Mouse (Mus musculus): ENCODE measurements around the gene Nf2. TPM values are rescaled to one million over a fixed set of nuclear protein-coding genes. Genes with fewer than 3 reads are reported as not detected.

Gene Nf2
- polyA plus RNA-seq (2014; fragmentation: Nextera tagmentation; extraction: Ambion mirVana): 37.4 and 40.1 TPM in 2 replicates

DNA sequence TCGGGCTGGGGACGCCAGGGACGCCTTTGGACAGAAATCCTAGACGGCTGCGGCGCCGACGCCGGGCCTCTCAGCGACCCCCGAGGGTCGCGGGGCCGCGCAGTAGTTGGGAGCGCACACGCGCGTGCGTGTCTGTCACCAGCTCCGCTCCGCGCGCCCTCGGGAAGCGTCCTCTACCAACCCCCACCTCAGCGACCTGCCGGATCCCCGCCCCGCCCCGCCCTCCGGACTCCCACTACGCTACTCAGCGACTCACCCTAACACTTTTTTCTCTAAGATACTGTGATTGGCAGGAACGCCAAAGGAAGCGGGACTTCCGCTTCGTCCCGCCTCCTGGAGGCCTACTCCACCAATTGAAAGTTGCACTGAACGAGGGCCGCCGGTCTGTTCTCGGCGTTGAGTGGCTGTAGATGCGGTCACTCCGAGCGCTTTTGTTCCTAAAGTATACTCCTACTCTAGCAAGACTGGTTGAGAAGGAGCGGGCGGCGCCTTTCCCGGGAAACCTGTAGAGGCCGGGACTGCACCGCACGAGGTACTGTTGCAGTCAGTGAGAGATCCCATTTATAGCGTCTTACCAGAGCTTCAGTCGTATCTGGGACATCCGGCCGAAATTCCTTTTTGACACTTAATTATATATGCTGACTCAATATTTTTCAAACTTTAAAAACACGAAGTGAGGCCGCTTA is at the start of gene Nf2:
TSS of gene Nf2 (minus strand) at position 279 of the 686 bp plus-strand sequence.
- no peaks in the 10 kb centered on the region for H3K27me3 ChIP-seq (replicated peaks; ENCODE audit: control insufficient read depth, insufficient read depth, low read length)
- peak within 1 kb of the TSS; percentile 84 for H3K27ac ChIP-seq (ENCODE audit: low read depth, low read length)
- 1% methylated on average over 60 of the region's 60 CpGs for WGBS
- DNase-seq (ENCODE audit: low spot score) (peak; percentile 92), ATAC-seq (replicated peaks; ENCODE audit: low FRiP score) (peak; percentile 99)
- H3K4me2 ChIP-seq: peak within 1 kb of the TSS; percentile 83
- peaks cover 11% of the 10 kb centered on the region; the same call in 1 of the 2 replicates for H3K4me1 ChIP-seq (replicated peaks; ENCODE audit: control insufficient read depth, insufficient read depth, low read length)
- H3K4me3 ChIP-seq (ENCODE audit: low read depth, low read length): peak within 1 kb of the TSS; percentile 78
- H3K9ac ChIP-seq (ENCODE audit: low read depth, low read length): peak within 1 kb of the TSS; percentile 85
- no peaks in the 10 kb centered on the region for H3K36me3 ChIP-seq (ENCODE audit: control insufficient read depth, insufficient read depth, low read length)
- no peaks in the 10 kb centered on the region for H3K9me3 ChIP-seq (ENCODE audit: control insufficient read depth, low read length)

DNA sequence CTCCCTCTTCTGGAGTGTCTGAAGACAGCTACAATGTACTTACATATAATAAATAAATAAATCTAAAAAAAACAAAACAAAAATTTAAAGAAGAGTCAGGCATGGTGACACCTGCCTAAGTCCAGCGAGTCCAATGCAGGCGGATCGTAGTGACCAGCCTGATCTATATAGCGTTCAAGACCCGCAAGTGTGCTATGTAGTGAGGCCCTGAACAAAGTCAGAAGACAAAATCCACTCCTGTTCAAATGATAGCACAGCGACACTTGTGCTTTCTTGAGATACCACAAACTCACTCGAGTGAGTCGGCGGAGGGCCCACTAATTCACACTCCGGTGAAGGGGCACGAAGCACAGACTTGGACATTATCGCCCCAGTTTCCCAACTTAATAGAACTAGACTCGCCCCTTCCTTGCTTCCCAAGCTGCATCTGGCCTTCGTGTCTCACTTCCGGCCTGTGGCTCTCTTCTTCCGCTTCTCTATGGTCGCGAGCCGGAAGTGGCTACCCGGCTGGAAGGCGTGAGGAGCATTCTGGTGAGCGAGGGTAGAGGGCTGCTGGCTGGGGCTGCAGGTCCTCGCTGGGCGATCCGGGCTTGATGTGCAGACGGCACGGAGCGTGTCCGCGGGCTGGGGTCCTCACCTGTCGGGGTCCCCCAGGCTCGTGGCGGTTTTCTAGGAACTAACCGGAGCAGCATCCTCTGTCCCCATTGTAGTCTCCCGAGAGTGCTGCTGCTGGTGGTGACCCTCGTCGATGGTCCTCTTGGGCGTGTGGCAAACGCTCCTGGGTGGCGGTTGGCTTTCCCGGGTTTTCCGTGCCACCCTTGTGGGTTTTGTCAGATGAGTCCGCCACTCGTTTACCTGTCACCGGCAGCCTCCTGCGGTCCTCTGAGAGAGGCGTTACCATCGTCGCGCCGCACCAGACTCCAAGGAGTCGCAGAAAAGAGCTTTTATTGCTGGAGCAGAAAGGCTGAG is 45.8 kb upstream of the Nf2 start, which contains the start of gene Thoc5:
TSS of gene Thoc5 (plus strand) at position 473 of the 969 bp plus-strand sequence.
- peak within 1 kb of the TSS; percentile 81; the same call in 1 of the 2 replicates for H3K27ac ChIP-seq (ENCODE audit: low read depth, low read length)
- peak within 1 kb of the TSS; percentile 92 for H3K4me3 ChIP-seq (ENCODE audit: low read depth, low read length)
- ATAC-seq (replicated peaks; ENCODE audit: low FRiP score) (peak; percentile 92), DNase-seq (ENCODE audit: low spot score) (peak; percentile 83)
- H3K9me3 ChIP-seq (ENCODE audit: control insufficient read depth, low read length): no peaks in the 10 kb centered on the region
- H3K27me3 ChIP-seq (replicated peaks; ENCODE audit: control insufficient read depth, insufficient read depth, low read length): no peaks in the 10 kb centered on the region
- H3K36me3 ChIP-seq (ENCODE audit: control insufficient read depth, insufficient read depth, low read length): peaks cover 4% of the 10 kb centered on the region; the same call in 1 of the 2 replicates
- peaks cover 5% of the 10 kb centered on the region for H3K4me1 ChIP-seq (replicated peaks; ENCODE audit: control insufficient read depth, insufficient read depth, low read length)
- WGBS: 2% methylated on average over 52 of the region's 52 CpGs
- peak within 1 kb of the TSS; percentile 83 for H3K9ac ChIP-seq (ENCODE audit: low read depth, low read length)
- H3K4me2 ChIP-seq: peak within 1 kb of the TSS; percentile 77

- no peak for ATAC-seq (replicated peaks; ENCODE audit: low FRiP score)
Observed at GRCm38 (mm10) chr11:4886987-4887386, 37.7 kb upstream of the Nf2 start.

DNA sequence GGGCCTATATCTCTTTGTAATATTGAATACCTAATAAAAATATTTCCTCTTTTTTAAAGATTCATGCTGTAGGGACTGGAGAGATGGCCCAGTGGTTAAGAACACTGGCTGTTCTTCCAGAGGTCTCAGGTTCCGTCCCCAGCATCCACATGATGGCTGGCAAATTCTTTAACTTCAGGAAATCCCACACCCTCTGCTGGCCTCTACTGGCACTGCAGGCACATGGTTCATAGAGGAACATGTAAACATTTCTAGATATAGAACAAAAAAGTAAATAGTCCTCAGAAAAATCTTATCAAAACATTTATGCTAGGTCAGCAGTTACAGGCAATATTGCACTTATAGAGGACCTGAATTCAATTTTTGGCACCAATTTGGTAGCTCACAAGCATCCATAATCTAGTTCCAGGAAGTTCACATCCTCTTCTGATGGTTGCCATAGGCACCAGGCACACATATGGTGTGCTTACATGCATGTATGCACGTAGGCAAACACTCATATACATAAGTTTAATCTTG is 36.1 kb upstream of the Nf2 start:
- WGBS: 56% methylated on average over 2 of the region's 2 CpGs
- Histone ChIP-seq H3K4me2 (no peak overlapping the region), H3K36me3 (ENCODE audit: control insufficient read depth, insufficient read depth, low read length) (peaks cover 10% of the 10 kb centered on the region; the same call in 1 of the 2 replicates), H3K9me3 (ENCODE audit: control insufficient read depth, low read length) (no peaks in the 10 kb centered on the region), H3K4me3 (ENCODE audit: low read depth, low read length) (no peak overlapping the region), H3K27me3 (replicated peaks; ENCODE audit: control insufficient read depth, insufficient read depth, low read length) (no peaks in the 10 kb centered on the region), H3K27ac (ENCODE audit: low read depth, low read length) (no peak overlapping the region), H3K4me1 (replicated peaks; ENCODE audit: control insufficient read depth, insufficient read depth, low read length) (peaks cover 10% of the 10 kb centered on the region), H3K9ac (ENCODE audit: low read depth, low read length) (no peak overlapping the region)
- ATAC-seq (replicated peaks; ENCODE audit: low FRiP score) (no peak), DNase-seq (ENCODE audit: low spot score) (no peak)

More at GRCm38 (mm10) chr11:4886987-4887386, 37.7 kb upstream of the Nf2 start:
- no peaks in the 10 kb centered on the region for H3K27me3 ChIP-seq (replicated peaks; ENCODE audit: control insufficient read depth, insufficient read depth, low read length)
- DNase-seq (ENCODE audit: low spot score): no peak
- WGBS: 90% methylated on average over 3 of the region's 3 CpGs
- H3K4me2 ChIP-seq: no peak overlapping the region
- H3K27ac ChIP-seq (ENCODE audit: low read depth, low read length): no peak overlapping the region
- H3K36me3 ChIP-seq (ENCODE audit: control insufficient read depth, insufficient read depth, low read length): peaks cover 10% of the 10 kb centered on the region; the same call in 1 of the 2 replicates
- no peaks in the 10 kb centered on the region for H3K9me3 ChIP-seq (ENCODE audit: control insufficient read depth, low read length)
- H3K4me3 ChIP-seq (ENCODE audit: low read depth, low read length): no peak overlapping the region
- H3K4me1 ChIP-seq (replicated peaks; ENCODE audit: control insufficient read depth, insufficient read depth, low read length): peaks cover 4% of the 10 kb centered on the region; the same call in 1 of the 2 replicates
- H3K9ac ChIP-seq (ENCODE audit: low read depth, low read length): no peak overlapping the region

DNA sequence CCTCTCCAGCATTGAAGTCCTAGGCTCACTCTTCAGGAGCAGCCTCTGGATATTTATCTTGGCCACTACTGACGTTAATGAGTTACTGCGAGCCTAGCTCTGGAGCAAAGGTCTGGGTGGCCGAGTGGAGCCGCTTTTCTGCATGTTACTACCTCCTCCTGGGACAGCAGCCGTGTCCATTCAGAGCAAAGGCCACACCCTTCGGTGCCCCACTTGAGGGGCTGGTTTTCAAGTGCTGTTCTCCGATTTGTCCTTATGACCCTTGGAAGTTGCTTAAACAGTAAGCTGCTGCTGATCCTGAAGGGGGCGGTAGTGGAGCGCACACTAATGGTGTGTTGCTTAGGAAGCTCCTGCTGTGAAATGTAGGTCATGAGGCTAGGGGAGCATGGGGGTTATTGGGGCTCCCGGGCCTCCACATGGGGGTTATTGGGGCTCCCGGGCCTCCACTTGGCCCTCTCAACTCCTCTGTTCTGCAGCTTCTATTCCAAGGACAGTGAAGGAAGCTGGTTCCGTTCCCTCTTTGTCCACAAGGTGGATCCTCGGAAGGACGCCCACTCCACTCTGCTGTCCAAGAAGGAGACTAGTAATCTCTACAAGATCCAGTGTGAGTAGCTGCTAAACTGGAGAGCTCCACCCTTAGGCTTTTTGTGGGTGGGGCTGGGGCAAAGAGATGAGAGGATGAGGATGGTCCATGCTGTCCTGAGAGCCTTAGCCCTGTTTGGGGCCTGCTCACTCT is 33.7 kb upstream of the Nf2 start:
- Histone ChIP-seq H3K27ac (ENCODE audit: low read depth, low read length) (0 out of 2 replicates have a peak overlapping the region, but pooled peaks have one; percentile 55), H3K36me3 (ENCODE audit: control insufficient read depth, insufficient read depth, low read length) (no peaks in the 10 kb centered on the region), H3K4me3 (ENCODE audit: low read depth, low read length) (no peak overlapping the region), H3K4me1 (replicated peaks; ENCODE audit: control insufficient read depth, insufficient read depth, low read length) (peaks cover 10% of the 10 kb centered on the region), H3K9ac (ENCODE audit: low read depth, low read length) (no peak overlapping the region), H3K9me3 (ENCODE audit: control insufficient read depth, low read length) (no peaks in the 10 kb centered on the region), H3K4me2 (peak overlapping the region; percentile 46), H3K27me3 (replicated peaks; ENCODE audit: control insufficient read depth, insufficient read depth, low read length) (no peaks in the 10 kb centered on the region)
- ATAC-seq (replicated peaks; ENCODE audit: low FRiP score) (peak; percentile 74), DNase-seq (ENCODE audit: low spot score) (peak; percentile 47)
- 50% methylated on average over 14 of the region's 14 CpGs for WGBS

DNA sequence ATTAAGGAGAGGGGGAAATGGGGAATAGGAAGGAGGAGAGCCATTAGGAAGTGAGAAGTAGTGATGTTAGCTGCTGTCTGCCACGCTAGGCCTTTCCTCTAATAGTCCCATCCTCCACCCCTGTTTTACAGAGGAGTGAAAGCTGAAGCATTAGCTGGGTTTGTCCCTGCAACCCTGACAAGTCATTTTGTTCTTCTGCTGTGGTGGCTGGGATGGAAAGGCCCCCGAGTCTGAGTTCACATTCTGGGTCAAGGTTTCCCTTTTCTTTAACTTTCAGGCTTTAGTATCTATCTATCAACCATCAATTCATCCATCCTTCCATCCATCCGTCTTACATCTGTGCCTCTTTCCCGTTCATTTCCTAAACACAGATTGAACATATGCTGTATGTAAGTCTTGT is 31.8 kb upstream of the Nf2 start:
- H3K27me3 ChIP-seq (replicated peaks; ENCODE audit: control insufficient read depth, insufficient read depth, low read length): no peaks in the 10 kb centered on the region
- H3K9me3 ChIP-seq (ENCODE audit: control insufficient read depth, low read length): no peaks in the 10 kb centered on the region
- no peak overlapping the region for H3K9ac ChIP-seq (ENCODE audit: low read depth, low read length)
- H3K36me3 ChIP-seq (ENCODE audit: control insufficient read depth, insufficient read depth, low read length): peaks cover 4% of the 10 kb centered on the region; the same call in 1 of the 2 replicates
- no peak for ATAC-seq (replicated peaks; ENCODE audit: low FRiP score)
- H3K4me1 ChIP-seq (replicated peaks; ENCODE audit: control insufficient read depth, insufficient read depth, low read length): peaks cover 10% of the 10 kb centered on the region
- DNase-seq (ENCODE audit: low spot score): no peak
- H3K4me2 ChIP-seq: no peak overlapping the region
- WGBS: 79% methylated on average over 4 of the region's 4 CpGs
- no peak overlapping the region for H3K27ac ChIP-seq (ENCODE audit: low read depth, low read length)
- H3K4me3 ChIP-seq (ENCODE audit: low read depth, low read length): no peak overlapping the region

DNA sequence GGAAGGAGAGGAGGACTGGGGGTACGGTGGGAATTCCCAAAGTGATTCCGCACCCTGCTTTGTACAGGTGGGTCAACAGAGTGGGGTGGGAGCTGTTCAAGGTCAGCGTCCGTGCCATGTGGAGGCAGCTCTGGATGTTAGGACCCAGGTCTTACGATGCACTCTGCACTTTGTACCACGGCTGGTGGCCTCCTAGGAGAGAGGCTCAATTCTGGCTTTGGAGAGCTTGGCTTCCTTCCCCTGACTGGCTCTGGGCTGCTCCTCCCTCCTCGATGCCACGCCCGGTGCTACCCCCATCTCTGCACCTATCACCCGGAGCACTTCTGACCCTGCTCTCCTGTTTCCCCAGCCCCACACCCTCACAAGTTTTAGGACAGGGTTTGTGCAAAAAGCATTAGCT is 25.2 kb upstream of the Nf2 start:
- DNase-seq (ENCODE audit: low spot score): peak; percentile 44

More for the DNA sequence above, 25.2 kb upstream of the Nf2 start:
- Histone ChIP-seq H3K4me3 (ENCODE audit: low read depth, low read length) (peak overlapping the region; percentile 56), H3K27me3 (replicated peaks; ENCODE audit: control insufficient read depth, insufficient read depth, low read length) (no peaks in the 10 kb centered on the region), H3K9ac (ENCODE audit: low read depth, low read length) (peak overlapping the region; percentile 58), H3K27ac (ENCODE audit: low read depth, low read length) (peak overlapping the region; percentile 70), H3K9me3 (ENCODE audit: control insufficient read depth, low read length) (no peaks in the 10 kb centered on the region), H3K4me2 (peak overlapping the region; percentile 83), H3K36me3 (ENCODE audit: control insufficient read depth, insufficient read depth, low read length) (peaks cover 6% of the 10 kb centered on the region; the same call in 1 of the 2 replicates), H3K4me1 (replicated peaks; ENCODE audit: control insufficient read depth, insufficient read depth, low read length) (0 out of 2 replicates have a peak, but pooled peaks cover 3% of the 10 kb centered on the region)
- WGBS: 11% methylated on average over 10 of the region's 10 CpGs
- ATAC-seq (replicated peaks; ENCODE audit: low FRiP score): peak; percentile 83
